Mouse (Mus musculus): ENCODE measurements at regions not wholly inside any gene's neighbourhood (a gene's known extent, or its start where the extent isn't known, plus 50 kb on each side); places are given as distances from the start of the nearest gene placed in this dataset.
"Not testable (repeated sequence)": the region's sequence is repeated elsewhere in the genome, so short reads cannot be mapped to it uniquely, and the experiment has no call there.

DNA sequence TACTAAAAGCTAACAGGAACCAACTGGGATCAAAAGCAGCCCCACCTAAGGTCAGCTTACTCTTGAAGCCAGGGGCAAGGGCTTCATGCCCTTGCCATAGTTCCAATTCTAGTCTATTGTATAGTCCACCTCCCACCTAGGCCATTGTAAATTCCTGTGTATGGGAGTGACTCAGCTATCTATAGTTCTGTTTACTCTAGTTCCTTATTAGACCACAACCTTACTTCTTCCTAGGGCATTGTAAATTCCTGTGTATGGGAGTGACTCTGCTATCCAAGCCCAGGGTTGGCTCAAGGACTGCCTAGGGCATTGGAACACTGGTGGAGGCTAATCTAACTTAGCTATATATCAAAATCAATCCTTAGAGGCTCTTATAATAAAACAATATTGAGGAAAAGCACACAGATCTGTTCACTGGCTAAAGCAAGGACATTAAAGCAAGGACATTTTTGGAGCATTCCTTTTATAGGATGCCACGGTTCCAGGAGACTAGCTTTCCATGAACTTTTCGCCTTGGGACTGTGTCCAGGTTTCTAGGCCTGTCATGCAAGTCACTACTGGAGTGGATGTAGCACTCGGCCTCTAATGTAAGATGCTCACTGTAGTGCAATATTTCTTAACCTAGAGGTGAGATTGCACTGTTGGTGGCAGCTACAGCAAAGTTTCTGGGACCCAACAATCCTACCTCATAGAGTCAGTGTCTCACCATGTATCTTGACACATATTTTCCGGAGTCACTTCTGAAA, 154.8 kb upstream of the 1700015G11Rik start:
- no peak for DNase-seq (ENCODE audit: low spot score in 2 of 2)

GRCm38 (mm10) chr7:52164021-52164420, 148.5 kb upstream of the 1700015G11Rik start:
- DNase-seq (ENCODE audit: low spot score in 2 of 2), result not testable (repeated sequence)

DNA sequence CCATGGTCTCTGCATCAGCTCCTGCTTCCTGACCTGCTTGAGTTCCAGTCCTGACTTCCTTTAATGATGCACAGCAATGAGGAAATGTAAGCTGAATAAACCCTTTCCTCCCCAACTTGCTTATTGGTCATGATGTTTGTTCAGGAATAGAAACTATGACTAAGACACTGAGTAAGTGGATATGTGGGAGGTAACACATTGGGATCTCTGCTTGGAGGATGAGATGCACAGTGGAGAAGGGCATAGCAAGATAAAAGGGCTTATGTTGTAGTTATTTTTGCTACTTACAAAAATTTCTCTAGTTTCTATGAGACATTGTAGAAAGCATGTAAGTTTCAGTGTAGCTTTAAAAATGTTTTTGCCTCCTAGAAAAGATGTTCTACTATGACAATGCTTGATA, 143.9 kb upstream of the 1700015G11Rik start:
- DNase-seq (ENCODE audit: low spot score in 2 of 2), result peak in 1 of 2 experiments; percentile 5

DNA sequence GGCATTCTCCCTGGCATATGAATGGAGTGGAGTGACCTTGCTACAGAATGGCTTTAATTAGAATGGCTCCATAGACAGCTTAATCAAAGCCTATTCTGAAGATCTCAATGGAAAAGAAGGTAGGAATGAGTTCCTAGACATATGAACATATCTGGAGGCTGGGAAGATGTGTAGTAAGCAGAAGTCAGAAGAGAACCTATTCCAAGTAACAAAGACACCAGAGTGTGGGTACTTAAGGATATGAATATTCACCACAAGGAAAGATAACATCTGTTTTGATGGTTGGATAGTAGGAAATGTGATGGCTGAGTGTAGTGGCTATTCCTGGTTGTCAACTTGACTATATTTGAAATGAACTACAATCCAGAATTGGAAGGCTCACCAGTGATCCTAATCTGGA, 142.2 kb upstream of the 1700015G11Rik start:
- no peak for DNase-seq (ENCODE audit: low spot score in 2 of 2)

DNA sequence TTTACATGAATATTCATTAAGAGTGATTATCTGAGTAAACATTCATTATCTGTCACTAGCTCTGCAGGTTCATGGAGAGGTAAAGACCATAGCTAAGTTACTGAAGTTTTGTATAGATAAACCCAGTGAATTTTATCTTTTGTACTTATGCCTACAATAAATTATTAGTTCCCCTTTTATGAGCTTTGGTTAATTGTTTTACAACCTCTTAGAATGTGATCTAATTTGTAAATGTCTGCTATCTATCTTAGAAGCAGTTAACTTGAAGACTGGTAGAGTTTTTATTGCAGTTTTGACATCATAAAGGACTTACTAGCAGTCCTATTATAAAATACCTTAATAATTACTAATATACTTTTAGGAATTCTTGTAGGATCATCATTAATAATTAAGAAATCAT, 104.7 kb upstream of the 1700015G11Rik start:
- no peak for DNase-seq (ENCODE audit: low spot score in 2 of 2)

Data from left cerebral cortex, adult 8-10 months (tissue).